Mouse (Mus musculus) adrenal gland, postnatal 36 days (tissue): Measurements from ENCODE around the gene Negr1. TPM values are rescaled to one million over a fixed set of nuclear protein-coding genes. Genes with fewer than 3 reads are reported as not detected.

Experiments used
- DNase-seq, 2 experiments: peaks; one replicate each; pipeline ENCODE4 v3.0.0; 2021; ENCODE audit warnings: mixed read lengths in 1 of 2
- total RNA-seq, 2 experiments: library from RNA; stranded (reverse); gene quantifications; 2 replicates each; pipeline ENCODE4 v1.2.3; 2021

Negr1 gene
- total RNA-seq, 2 experiments from 2014 or later = 5.7 to 7.6 TPM

DNA sequence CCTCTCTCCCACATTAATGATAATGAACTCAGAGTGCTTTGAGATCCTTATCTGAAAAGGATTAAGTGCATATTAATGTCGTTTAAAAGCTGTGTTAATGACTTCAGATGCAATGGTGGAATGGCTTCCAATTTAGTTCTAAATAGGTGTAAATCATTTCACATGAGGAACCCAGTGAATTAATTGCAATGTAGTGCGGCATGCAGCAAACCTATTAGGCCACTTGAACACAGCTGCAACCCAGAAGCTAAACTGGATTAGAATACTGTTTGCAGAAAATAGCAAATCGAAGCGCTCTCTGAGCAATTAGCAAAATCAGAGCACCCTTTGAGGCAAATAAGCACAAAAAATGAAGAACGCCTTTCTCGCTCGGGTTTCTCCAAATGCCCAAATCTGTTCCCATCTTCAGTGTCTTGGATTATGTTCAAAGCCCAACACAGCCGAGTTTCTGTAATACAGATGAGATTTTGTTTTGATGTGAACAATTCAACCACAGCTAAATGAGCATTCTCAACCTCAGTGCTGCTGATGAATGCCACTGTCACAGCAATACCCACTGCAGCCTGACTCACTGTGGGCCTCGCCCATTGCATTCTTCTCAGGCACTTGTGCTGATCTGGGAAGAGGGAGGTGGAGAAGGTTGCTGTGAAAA, 342.5 kb downstream of the Negr1 start:
- DNase-seq = no peak

DNA sequence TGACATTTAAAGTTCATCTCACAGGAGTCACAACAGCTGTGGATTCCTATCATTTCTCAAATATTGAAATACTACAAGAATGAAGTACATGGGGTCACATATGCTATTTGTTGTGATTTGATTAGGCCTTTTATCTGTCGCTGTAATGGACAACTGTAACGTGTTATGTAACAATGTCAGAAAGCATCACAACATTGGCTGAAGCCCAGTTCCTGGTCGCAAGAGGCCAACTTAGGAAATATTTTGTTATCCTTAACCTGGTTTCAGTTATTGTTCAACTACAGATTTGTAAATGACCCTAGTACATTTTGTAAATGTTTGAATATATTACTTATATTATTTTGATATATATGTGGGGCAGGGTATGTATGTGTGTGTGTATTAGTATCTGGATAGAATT, 351.2 kb downstream of the Negr1 start:
- DNase-seq = peak in 1 of 2 experiments; percentile 17

DNA sequence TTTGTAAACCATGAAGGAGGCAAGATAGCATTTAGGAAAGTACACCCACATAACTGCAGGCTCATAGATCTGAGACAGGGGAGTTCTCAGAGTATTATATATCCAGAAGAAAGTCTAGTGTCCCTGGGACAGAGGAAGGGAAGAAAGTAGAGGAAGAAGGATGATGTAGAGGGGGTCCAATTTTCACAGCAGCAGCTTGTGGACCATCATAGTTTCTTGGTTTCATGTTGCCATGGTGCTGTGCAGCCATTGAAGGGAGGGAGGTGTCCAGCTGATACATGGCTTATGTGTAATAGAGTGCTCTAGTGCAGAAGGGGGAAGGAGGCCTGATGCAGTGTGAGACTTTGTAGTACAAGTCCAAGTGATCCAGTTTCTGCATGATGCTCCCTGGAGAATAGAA, 359.8 kb downstream of the Negr1 start:
- DNase-seq = no peak

DNA sequence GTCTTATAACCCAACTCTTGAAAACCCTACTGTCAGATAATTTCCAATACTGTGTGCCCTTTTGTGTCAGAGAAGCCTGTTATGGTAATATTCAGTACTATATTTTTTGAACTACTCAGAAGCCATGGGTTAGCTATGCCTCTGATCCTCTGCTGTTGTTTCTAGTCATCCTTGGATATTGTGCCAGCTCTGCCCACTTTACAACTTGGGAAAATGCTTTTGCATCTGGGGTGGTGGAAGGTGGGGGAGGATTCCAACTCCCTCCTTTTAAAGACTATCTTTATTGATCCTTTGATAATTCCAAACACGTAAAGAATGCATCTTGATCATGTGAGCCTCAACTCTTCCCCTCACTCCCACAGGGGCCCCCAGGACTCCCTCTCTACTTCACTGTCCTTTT, 361.6 kb downstream of the Negr1 start:
- DNase-seq = no peak

DNA sequence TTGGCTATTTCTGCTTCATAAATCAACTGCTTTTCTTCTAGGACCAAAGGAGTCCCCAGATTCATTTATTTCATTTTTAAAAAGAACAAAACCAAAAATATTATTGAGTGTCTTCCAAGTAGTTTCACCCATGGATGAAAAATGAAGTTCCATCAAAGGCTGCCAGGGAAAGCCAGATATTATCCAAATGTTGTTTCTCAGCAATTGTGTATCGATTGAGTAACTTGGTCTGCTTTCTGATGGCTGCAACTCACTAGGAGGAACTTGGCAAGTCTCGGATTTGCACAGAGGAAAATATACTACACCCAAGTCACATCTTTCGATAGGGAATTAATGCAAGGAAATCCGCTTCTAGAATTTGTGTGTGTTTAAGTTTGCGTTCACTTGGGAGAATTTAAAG, 363.5 kb downstream of the Negr1 start:
- no peak for DNase-seq

DNA sequence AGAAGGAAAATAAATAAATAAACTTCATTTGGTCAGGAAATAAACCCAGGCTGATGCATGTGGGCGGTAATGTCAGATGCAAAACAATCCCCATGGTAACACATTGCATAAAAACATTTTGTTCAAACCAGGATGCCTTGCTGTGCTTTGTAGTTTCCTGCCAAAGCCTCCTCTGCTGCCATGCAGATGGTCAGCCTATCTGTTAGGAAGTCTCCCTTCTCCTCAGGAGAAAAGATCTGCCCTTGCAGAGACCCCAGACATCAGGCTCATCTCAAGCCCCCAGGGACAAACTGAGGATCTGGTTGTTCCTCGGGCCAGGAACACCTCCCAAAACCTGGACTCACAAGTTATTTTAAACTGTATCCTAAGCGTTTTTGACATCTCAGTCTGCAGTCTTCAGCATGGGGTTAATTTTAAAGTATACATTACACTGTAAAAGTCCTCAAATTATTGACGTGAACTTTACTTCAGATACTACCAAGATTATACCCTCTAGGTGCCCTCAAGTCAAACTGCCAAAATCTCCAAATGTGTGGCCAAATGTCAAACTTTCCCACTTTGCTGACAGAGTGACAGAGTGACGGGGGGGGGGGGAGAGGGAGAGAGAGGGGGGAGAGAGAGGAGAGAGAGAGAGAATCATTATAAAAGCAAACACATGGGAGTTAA, 366.9 kb downstream of the Negr1 start:
- no peak for DNase-seq

DNA sequence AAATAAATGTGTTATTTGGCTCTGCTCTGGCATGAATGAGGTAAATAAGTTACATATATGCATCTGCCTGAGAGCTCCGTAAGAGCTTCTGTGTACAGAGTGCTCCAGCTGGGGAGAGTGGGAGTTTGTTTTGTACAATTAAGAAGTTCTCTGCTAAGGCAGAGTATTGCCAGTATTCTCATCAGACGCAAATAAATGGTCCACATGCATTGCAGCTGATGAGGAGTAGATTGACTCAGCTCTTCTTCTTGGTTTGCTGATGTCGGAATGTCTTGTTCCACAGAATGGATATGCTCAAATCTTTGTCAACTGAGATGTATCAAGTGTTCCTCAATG, 367.4 kb downstream of the Negr1 start:
- no peak for DNase-seq

DNA sequence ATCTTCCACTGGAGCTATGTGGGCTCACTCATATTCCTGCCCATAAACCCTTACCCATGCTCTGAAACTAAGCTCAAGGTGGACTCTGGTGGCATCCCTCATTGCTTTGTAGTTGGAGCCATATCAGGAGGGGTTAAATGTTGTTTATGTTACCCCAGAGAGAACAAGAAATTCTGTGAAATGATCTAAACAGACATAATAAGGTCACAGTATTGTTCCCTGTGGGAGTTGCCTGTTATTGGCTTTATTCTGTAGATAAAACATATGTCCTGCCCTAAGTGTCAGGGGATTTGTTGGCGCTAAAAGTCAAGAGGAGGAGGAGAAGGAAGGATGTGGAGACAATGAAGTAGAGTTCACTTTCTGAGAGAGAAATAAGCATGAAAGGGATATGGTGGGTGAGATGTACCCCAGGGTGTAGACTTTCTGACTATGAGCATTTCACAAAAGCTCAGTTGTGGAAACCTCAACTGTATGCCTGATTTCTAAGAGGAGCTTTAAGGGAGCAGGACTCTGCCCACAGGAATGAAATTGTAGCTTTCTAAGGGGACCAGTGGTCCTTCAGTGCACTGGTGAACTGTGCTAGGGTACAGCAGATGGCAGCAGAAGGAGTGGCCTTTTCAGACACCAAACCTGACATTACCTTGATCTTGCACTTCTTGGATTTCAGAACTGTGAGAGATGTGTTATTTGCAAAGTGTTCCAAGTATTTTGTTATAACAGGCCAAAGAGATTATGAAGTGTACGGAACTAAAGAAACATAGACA, 368.3 kb downstream of the Negr1 start:
- no peak for DNase-seq

DNA sequence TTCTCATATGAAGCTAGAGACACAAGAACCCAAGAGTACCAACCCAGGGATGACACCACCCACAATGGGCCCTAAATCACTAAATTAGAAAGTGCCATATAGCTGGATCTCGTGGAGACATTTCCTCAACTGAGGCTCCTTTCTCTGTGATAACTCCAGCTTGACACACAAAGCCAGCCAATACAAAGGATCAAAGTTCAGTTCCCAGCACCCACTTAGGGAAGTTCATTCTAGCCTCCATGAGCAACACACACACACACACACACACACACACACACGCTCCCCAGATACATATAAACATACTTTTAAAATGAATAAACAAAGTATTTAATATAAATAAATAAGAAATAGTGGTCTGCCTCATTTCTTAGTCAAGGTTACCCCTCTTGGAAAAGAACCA, 369.4 kb downstream of the Negr1 start:
- DNase-seq = no peak

DNA sequence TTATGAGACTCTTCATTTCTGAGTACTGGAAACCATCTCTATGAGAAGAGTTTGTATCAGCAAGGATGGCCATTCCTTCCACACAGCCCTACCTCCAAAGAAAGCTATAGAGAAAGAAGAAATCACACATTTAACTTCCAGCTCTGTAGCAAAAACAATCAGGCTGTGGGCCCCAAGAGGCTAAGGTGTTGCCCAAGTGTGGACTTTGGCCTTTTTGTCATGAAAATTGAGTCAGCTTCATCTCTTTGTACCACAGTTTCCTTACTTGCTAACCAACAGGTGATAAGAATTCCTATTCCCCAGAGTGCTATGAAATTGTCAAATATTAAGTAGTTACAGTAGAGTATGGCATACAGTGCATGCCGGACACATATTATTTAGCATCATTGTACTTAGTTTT, 369.9 kb downstream of the Negr1 start:
- DNase-seq = no peak

DNA sequence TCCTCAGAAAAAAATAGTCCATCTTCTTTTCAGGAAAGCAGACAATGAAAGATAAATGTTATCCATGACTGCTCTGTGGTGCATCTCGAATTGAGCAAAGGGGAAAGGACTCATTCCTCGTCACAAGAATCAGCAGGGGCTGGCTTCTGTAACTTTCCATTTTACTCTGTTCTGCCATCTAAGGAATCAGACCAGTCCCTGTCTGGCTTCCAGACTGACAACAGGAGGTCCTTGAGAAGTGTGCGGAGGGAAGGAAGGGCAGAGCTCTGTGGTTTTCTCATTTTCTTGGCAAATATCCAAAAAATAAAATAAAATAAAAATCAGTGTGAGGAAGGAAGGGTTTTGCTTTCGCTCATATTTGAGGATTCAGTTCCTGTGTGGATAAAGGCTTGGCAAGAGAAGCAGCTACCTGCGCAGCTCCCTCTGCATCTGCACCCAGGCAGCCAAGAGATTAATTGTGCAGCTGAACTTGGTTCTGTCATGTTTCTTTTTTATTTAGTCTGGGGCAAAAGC, 373.2 kb downstream of the Negr1 start:
- peak in 1 of 2 experiments; percentile 2 for DNase-seq

DNA sequence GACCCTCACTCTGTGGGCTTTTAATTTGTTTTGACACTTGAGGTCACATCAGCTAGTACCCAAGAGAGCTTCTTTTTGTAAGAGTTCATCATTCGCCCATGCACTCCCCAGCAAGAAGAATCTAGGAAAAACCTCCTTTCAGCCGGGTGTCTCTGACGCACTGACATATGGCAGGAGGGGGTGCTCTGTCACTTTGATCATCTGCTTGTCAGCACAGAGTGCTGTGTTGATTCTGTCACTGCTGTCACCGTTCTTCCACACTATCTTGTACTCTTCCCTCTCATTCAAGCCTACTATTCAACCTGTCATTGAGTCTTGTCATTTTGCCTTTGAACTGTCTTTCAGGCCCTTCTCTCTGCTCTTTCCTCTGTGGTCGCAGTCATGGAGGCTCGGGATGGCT, 385.8 kb downstream of the Negr1 start:
- DNase-seq = no peak

DNA sequence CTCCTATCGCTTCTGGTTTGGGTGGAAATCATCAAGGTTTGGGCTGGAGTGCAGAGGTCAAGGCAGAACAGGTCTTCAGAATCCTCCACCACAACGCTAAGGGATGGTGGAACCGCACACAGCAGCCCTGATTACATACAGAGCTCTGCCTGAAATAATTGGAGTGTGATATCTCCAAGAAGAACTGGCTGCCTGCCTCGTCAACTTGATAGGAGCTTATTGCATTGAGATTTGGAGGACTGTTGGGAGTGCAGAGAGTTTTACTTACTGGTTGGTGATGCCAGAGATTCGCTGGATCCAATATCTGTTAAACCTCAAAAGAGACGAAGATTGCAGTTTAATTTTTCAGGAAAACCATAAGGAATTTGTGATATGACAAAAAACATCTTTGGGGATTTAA, 391.4 kb downstream of the Negr1 start:
- DNase-seq = no peak

DNA sequence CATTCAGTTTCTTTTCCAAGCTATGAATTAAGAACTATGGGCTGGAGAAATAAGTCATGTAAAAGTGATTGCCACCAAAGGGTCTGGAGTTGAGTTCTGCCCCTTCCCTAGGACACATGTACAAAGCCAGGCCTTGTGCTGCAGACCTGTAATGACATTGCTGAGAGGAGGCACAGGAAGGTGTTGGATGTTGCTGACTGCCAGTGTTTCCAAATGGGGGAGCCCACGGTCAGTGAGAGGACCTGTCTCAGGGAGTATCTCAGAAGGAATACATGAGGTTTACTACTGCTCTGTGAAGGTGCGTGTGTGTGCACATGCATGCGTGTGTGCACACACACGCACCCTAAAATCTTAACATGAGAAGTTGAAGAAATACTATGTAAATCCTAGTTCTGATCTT, 393.5 kb downstream of the Negr1 start:
- no peak for DNase-seq

DNA sequence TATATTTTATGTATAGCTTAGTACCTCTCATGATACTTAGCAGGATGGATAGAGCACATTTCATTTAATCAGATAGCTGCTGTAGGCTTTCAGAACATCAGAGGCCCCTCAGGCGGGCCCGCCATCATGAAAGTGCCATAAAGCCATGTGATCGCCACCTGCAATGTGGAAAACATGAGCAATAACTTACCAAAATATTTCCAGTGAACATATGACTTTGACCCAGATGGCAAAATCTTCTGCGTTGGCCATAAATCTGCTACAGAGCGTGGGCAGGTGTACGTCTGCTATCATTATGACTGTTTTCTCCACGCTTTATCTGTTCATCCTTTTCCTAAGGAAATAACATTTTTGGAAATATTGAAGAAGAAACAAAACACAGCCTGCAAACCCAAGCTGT, 397.0 kb downstream of the Negr1 start:
- no peak for DNase-seq

DNA sequence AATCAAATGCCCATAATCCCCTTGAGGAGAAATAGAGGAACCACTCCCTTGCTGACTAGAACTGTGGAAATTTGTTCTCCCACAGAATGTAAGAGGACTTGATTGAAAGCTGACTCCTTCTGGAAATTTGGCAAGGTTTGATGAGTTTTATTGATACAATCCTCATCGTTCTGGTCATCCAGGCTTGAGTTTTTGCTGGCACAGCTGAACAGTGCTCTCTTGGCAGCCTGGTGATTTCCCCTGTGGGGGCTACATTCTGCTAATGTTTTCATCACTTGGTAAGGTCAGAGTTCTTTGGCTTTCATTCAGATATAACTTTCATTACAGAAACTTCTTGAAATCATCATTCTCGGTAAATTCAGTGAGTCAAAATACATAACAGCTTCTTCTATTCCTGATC, 407.2 kb downstream of the Negr1 start:
- no peak for DNase-seq

DNA sequence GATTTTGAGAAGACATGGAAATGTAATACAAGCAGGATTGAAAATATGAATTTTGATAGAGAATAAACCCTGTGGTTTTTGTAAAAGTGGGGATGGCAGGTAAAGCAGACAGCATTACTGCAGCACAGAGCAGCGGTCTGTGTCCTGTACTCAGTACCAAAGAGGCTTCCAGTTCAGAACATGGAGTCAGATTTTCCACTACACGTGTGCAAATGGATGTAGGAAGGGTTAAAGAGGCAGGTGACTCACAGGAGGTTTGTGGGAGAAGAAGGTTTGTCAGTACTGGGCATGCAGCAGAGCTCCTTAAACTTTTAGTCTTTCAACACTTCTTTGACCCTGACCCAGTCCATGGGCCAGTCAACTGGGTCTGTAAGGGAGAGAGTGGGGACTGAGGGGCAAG, 409.5 kb downstream of the Negr1 start:
- no peak for DNase-seq

DNA sequence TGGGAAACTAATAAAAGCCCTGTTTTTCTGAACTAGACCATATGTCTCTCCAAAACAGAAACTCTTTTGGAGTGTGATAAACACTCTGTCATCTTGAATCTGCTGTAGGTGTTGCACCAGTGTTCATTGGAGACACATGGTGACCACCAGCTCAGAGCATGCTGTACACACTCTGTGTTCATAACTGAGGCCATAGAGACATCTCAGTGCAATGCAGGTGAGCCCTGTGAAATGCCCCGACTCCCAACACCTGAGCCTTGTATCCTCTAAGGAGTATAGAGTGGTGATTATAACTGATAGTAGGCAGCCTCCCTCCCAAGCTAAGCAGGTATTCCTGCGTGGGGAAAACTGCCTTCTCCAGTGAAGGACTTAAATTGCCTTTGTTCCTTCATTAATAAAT, 415.2 kb downstream of the Negr1 start:
- DNase-seq = no peak

DNA sequence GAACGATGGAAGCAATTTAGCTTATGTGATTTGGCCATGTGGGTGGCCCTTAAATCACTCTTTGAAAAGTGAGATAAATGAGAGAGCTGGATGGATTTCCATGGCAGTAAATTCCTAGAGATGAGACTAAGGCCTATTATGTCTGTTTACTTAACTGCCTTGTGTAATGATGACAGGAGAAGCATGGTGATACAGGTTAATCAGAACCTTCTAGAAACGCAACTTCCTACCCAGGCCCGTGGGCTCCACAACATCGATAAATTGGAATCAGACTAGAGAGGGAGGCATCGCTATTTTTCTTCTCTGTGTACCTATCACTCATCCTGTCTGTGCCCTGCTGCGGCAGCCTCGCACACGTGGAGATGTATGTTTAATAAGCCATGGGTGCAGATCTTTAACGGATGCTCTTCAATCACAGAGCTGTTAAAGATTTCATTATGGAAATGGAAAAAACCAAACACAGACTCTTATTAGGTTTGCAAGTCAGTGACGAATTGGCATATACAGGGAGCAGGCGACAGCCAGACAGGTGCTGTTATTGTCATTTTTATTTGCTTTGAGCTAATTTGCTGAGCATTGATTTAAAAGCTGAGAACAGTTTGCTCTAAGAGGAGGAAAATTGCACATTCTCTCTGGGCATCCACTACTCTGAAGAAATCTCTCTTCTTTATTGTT, 418.6 kb downstream of the Negr1 start:
- DNase-seq = no peak

DNA sequence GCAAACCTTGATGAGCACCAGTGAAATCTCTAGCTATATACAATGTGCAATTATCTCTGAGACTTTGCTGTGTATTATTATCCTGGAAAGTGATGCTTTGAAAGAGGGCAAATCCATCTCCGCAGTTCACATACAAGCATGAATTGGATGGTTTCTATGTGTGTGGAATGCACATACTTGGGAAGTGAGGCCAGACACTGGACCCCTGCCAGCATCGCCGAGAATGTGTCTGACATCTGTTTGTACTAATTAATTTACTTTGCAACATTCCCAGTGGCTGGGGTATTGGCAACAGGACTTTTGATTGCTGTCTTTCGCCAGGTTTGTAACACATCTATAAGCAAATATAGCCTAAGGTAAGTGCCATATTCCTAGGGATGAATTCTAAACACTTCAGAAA, 420.5 kb downstream of the Negr1 start:
- no peak for DNase-seq

DNA sequence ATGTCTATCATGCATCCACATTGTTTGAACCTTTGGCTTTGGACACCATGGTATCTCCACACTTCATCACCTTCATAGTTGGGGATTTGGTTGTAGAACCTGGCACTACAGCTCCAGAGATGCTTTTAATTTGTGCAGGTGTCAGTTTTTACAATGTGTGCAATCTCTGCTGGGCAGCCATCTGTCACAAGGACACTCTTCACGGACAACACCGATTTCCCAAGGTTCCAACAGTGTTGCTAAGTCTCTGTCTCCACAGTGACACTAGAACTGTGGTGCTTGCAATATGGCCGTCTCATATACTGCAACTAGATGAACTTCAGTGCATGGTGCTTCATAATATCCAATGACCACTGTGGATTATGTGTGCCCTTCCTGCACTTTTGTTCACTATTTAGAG, 425.5 kb downstream of the Negr1 start:
- no peak for DNase-seq

DNA sequence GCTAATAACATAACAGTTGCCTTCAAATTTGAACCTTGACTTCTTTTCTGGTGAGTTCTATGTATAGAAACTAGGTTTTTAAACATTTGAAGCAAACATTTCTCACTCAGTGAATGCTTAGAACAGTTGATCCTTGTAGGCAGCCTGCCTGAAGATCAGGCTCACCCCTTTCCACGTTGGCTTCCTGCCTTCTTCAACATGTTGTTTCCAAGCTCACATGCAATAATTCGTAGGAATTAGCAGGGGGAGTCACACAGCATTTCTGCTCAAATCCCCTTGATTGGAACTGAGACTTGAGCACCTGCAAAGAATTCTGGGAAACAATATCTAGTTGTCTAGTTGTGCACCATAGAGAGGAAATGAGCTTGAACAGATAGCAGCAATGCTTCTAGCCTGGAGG, 430.6 kb downstream of the Negr1 start:
- DNase-seq = no peak

DNA sequence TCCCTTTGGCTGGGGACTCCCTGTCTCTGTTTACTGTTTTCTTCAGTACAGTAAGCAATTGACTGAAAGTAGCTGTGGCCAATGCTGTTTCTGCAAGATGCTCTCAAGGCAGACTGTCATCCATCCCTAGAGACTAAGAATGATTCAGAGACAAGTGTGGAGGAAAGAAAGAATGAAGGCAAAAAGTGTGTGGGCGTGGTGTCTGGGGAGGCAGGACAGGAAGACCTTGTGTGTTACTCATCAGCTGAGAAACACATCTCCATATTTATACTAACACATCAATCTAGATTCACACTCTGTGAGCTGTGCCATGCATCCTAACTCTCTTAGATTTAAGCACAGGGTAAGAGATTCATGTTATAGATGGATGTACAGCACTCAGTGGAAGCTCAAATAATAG, 431.2 kb downstream of the Negr1 start:
- DNase-seq = no peak
